In genomic region chr10:80827870-80828420, GRCm38 (mm10) we compare ENCODE assay signal across 10 mouse cellular contexts. TPM values are rescaled to one million over a fixed set of nuclear protein-coding genes. Genes with fewer than 3 reads are reported as not detected.
A peak's percentile ranks its signal among the peaks of the same experiment; 100 is the strongest.
DNase-seq lines count a peak whose midpoint lies in the region; ATAC-seq and TF ChIP-seq lines count a peak whose summit lies in the region.
"Had no signal": no experiment of that assay in that cellular context is flagged by ENCODE, and none has a peak within 500 bp of the region (broad histone marks: within the 10 kb centered on the region; RNA-seq: fewer than 3 reads in every experiment).

No protein-coding gene starts in this region.

- ATAC-seq in embryonic facial prominence, embryonic 15.5 days (ENCODE audit: insufficient number of reproducible peaks, low FRiP score, low TSS enrichment, low read depth) = no peak
- ATAC-seq in intestine, embryonic 16.5 days = no peak
- ATAC-seq in neural tube, embryonic 14.5 days (ENCODE audit: low read depth) = no peak
- ATAC-seq: activated CD4-positive, CD25-positive, alpha-beta regulatory T cell, adult 4 months had no signal

- peaks cover 37% of the 10 kb centered on the region for H3K4me1 ChIP-seq in liver, adult 2 months (ENCODE audit: control insufficient read depth, insufficient read depth, low read length)
- peaks cover 37% of the 10 kb centered on the region for H3K4me1 ChIP-seq in embryonic facial prominence, embryonic 15.5 days
- H3K4me1 ChIP-seq in intestine, embryonic 16.5 days (ENCODE audit: control insufficient read depth, insufficient read depth, low read length) = peaks cover 26% of the 10 kb centered on the region
- H3K4me1 ChIP-seq in neural tube, embryonic 14.5 days (ENCODE audit: control insufficient read depth, insufficient read depth, low read length) = peaks cover 8% of the 10 kb centered on the region

- TF ChIP-seq CTCF in liver, adult 2 months (IDR thresholded peaks at IDR 0.05; ENCODE audit: low read depth, low read length) = no peak

- peak overlapping the region; percentile 93 for H3K4me2 ChIP-seq in embryonic facial prominence, embryonic 15.5 days (replicated peaks)
- H3K4me2 ChIP-seq in intestine, embryonic 16.5 days (ENCODE audit: low read depth, low read length) = peak overlapping the region; percentile 93
- H3K4me2 ChIP-seq in neural tube, embryonic 14.5 days (ENCODE audit: low read depth, low read length) = peak overlapping the region; percentile 99

- TF ChIP-seq POLR2A in liver, adult 2 months (IDR thresholded peaks at IDR 0.05; ENCODE audit: extremely low read depth, insufficient read depth, low read length) = no peak

- no peaks in the 10 kb centered on the region for H3K9me3 ChIP-seq in embryonic facial prominence, embryonic 15.5 days (replicated peaks)
- no peaks in the 10 kb centered on the region for H3K9me3 ChIP-seq in intestine, embryonic 16.5 days (ENCODE audit: control insufficient read depth, low read length)
- H3K9me3 ChIP-seq in neural tube, embryonic 14.5 days (ENCODE audit: control insufficient read depth, low read length) = no peaks in the 10 kb centered on the region

- no peaks in the 10 kb centered on the region for H3K27me3 ChIP-seq in liver, adult 2 months (ENCODE audit: control insufficient read depth, insufficient read depth, low read length)
- H3K27me3 ChIP-seq in embryonic facial prominence, embryonic 15.5 days = no peaks in the 10 kb centered on the region
- H3K27me3 ChIP-seq in intestine, embryonic 16.5 days (replicated peaks; ENCODE audit: control insufficient read depth, insufficient read depth, low read length) = no peaks in the 10 kb centered on the region
- H3K27me3 ChIP-seq in neural tube, embryonic 14.5 days (ENCODE audit: control insufficient read depth, insufficient read depth, low read length) = no peaks in the 10 kb centered on the region

- H3K4me3 ChIP-seq in liver, adult 2 months (ENCODE audit: insufficient read depth, low read depth, low read length) = peak overlapping the region; percentile 99
- H3K4me3 ChIP-seq in embryonic facial prominence, embryonic 15.5 days (replicated peaks) = peak overlapping the region; percentile 71
- peak overlapping the region; percentile 73 for H3K4me3 ChIP-seq in intestine, embryonic 16.5 days (ENCODE audit: low read length)
- peak overlapping the region; percentile 70 for H3K4me3 ChIP-seq in neural tube, embryonic 14.5 days (ENCODE audit: low read depth, low read length)

- H3K36me3 ChIP-seq in liver, adult 2 months (ENCODE audit: control insufficient read depth, insufficient read depth, low read length) = peaks cover 8% of the 10 kb centered on the region
- peaks cover 18% of the 10 kb centered on the region for H3K36me3 ChIP-seq in embryonic facial prominence, embryonic 15.5 days
- peaks cover 4% of the 10 kb centered on the region; the same call in 1 of the 2 replicates for H3K36me3 ChIP-seq in intestine, embryonic 16.5 days (ENCODE audit: control insufficient read depth, insufficient read depth, low read length)
- peaks cover 13% of the 10 kb centered on the region for H3K36me3 ChIP-seq in neural tube, embryonic 14.5 days (ENCODE audit: control insufficient read depth, insufficient read depth, low read length)

- no peak overlapping the region; the same call in 1 of the 2 replicates for H3K27ac ChIP-seq in liver, adult 2 months (replicated peaks; ENCODE audit: insufficient read depth, low read depth, low read length)
- H3K27ac ChIP-seq in embryonic facial prominence, embryonic 15.5 days (replicated peaks) = no peak overlapping the region
- no peak overlapping the region for H3K27ac ChIP-seq in intestine, embryonic 16.5 days (ENCODE audit: low read length)
- H3K27ac ChIP-seq in neural tube, embryonic 14.5 days (ENCODE audit: low read depth, low read length) = no peak overlapping the region

- WGBS in liver, adult 2 months = 31% methylated on average over 10 of the region's 10 CpGs
- WGBS in embryonic facial prominence, embryonic 15.5 days = 68% methylated on average over 10 of the region's 10 CpGs
- 66% methylated on average over 10 of the region's 10 CpGs for WGBS in intestine, embryonic 16.5 days
- WGBS in neural tube, embryonic 14.5 days = 81% methylated on average over 9 of the region's 10 CpGs

- H3K9ac ChIP-seq in liver, adult 2 months (ENCODE audit: low read depth, low read length) = peak overlapping the region; percentile 99
- peak overlapping the region; percentile 97 for H3K9ac ChIP-seq in embryonic facial prominence, embryonic 15.5 days
- H3K9ac ChIP-seq in intestine, embryonic 16.5 days (ENCODE audit: low read depth, low read length) = peak overlapping the region; percentile 94
- H3K9ac ChIP-seq in neural tube, embryonic 14.5 days (replicated peaks; ENCODE audit: low read depth, low read length) = peak overlapping the region; percentile 86

- DNase-seq in liver, adult 2 months (ENCODE audit: extremely low read depth, low read depth, low spot score) = peak; percentile 48
- no peak for DNase-seq in liver
- DNase-seq in layer of hippocampus, postnatal 36 days = no peak
- DNase-seq in right cerebral cortex, postnatal 10 days (ENCODE audit: low spot score in 2 of 2) = no peak
- DNase-seq in adrenal gland, postnatal 10 days = no peak
- DNase-seq: thymus, postnatal 25 days had no signal

- peaks cover 16% of the 10 kb centered on the region; the same call in 1 of the 2 replicates for H3K79me2 ChIP-seq in liver, adult 2 months (ENCODE audit: control insufficient read depth, insufficient read depth, low read length)

RNA-seq across cellular contexts. Expression of gene Oaz1, which starts 1.5 kb away (rescaled TPM):
- 527 and 614 TPM in 2 replicates for total RNA-seq in liver, adult 2 months (2014; rRNA removed)
- polyA plus RNA-seq in liver, adult 2 months (2012; rRNA removed) = 1,187 and 1,294 TPM in 2 replicates
- 1,751 and 1,885 TPM in 2 replicates for polyA plus RNA-seq in embryonic facial prominence, embryonic 15.5 days (2015; fragmentation: Nextera tagmentation; extraction: Ambion mirVana)
- 1,610 and 1,714 TPM in 2 replicates for polyA plus RNA-seq in intestine, embryonic 16.5 days (2015; fragmentation: Nextera tagmentation; extraction: Ambion mirVana)
- polyA plus RNA-seq in neural tube, embryonic 14.5 days (2014; fragmentation: Nextera tagmentation; extraction: Ambion mirVana) = 1,177 and 1,236 TPM in 2 replicates
- 100 to 1,000 TPM; 484 to 486 TPM for total RNA-seq in layer of hippocampus, postnatal 36 days (2021)
- 100 to 1,000 TPM; 700 to 820 TPM for total RNA-seq in adrenal gland, postnatal 10 days (2021)

RNA-seq across cellular contexts. Expression of gene Jsrp1, which starts 14.6 kb away (rescaled TPM):
- not detected in 2 replicates for total RNA-seq in liver, adult 2 months (2014; rRNA removed)
- polyA plus RNA-seq in liver, adult 2 months (2012; rRNA removed) = not detected in 2 replicates
- 10.0 and 13.8 TPM in 2 replicates for polyA plus RNA-seq in embryonic facial prominence, embryonic 15.5 days (2015; fragmentation: Nextera tagmentation; extraction: Ambion mirVana)
- polyA plus RNA-seq in intestine, embryonic 16.5 days (2015; fragmentation: Nextera tagmentation; extraction: Ambion mirVana) = 0.70 and 0.82 TPM in 2 replicates
- 0.74 and 0.86 TPM in 2 replicates for polyA plus RNA-seq in neural tube, embryonic 14.5 days (2014; fragmentation: Nextera tagmentation; extraction: Ambion mirVana)
- 1 to 10 TPM; 2.3 to 2.5 TPM for total RNA-seq in layer of hippocampus, postnatal 36 days (2021)
- total RNA-seq in adrenal gland, postnatal 10 days (2021) = 10 to 100 TPM in 1 of 2 experiments, 1 to 10 TPM in 1; 9.8 to 24.0 TPM
- polyA plus RNA-seq: activated CD4-positive, CD25-positive, alpha-beta regulatory T cell, adult 4 months had no signal

RNA-seq across cellular contexts. Expression of gene Lingo3, which starts 15.9 kb away (rescaled TPM):
- not detected in 2 replicates for total RNA-seq in liver, adult 2 months (2014; rRNA removed)
- polyA plus RNA-seq in liver, adult 2 months (2012; rRNA removed) = 0.05 TPM in 1 of 2 replicates, not detected in the other
- 2.2 and 2.5 TPM in 2 replicates for polyA plus RNA-seq in embryonic facial prominence, embryonic 15.5 days (2015; fragmentation: Nextera tagmentation; extraction: Ambion mirVana)
- polyA plus RNA-seq in intestine, embryonic 16.5 days (2015; fragmentation: Nextera tagmentation; extraction: Ambion mirVana) = 0.07 and 0.10 TPM in 2 replicates
- 8.1 and 12.0 TPM in 2 replicates for polyA plus RNA-seq in neural tube, embryonic 14.5 days (2014; fragmentation: Nextera tagmentation; extraction: Ambion mirVana)
- total RNA-seq in layer of hippocampus, postnatal 36 days (2021) = 10 to 100 TPM; 40.1 to 47.7 TPM
- 1 to 10 TPM in 1 of 2 experiments, under 1 TPM in 1; 0.99 to 1.5 TPM for total RNA-seq in adrenal gland, postnatal 10 days (2021)
- polyA plus RNA-seq: activated CD4-positive, CD25-positive, alpha-beta regulatory T cell, adult 4 months had no signal

RNA-seq across cellular contexts. Expression of gene Amh, which starts 22.9 kb away (rescaled TPM):
- total RNA-seq in liver, adult 2 months (2014; rRNA removed) = 0.13 and 0.18 TPM in 2 replicates
- 0.09 and 0.21 TPM in 2 replicates for polyA plus RNA-seq in liver, adult 2 months (2012; rRNA removed)
- polyA plus RNA-seq in embryonic facial prominence, embryonic 15.5 days (2015; fragmentation: Nextera tagmentation; extraction: Ambion mirVana) = 0.09 TPM in 1 of 2 replicates, not detected in the other
- 0.07 and 0.10 TPM in 2 replicates for polyA plus RNA-seq in intestine, embryonic 16.5 days (2015; fragmentation: Nextera tagmentation; extraction: Ambion mirVana)
- polyA plus RNA-seq in neural tube, embryonic 14.5 days (2014; fragmentation: Nextera tagmentation; extraction: Ambion mirVana) = 0.15 and 0.16 TPM in 2 replicates
- total RNA-seq in layer of hippocampus, postnatal 36 days (2021) = 1 to 10 TPM; 3.9 to 4.2 TPM
- under 1 TPM; 0.57 to 0.79 TPM for total RNA-seq in adrenal gland, postnatal 10 days (2021)
- polyA plus RNA-seq: activated CD4-positive, CD25-positive, alpha-beta regulatory T cell, adult 4 months had no signal

RNA-seq across cellular contexts. Expression of gene Lsm7, which starts 27.1 kb away (rescaled TPM):
- total RNA-seq in liver, adult 2 months (2014; rRNA removed) = 61.3 and 61.6 TPM in 2 replicates
- 62.1 and 75.1 TPM in 2 replicates for polyA plus RNA-seq in liver, adult 2 months (2012; rRNA removed)
- 252 and 265 TPM in 2 replicates for polyA plus RNA-seq in embryonic facial prominence, embryonic 15.5 days (2015; fragmentation: Nextera tagmentation; extraction: Ambion mirVana)
- 198 and 240 TPM in 2 replicates for polyA plus RNA-seq in intestine, embryonic 16.5 days (2015; fragmentation: Nextera tagmentation; extraction: Ambion mirVana)
- polyA plus RNA-seq in neural tube, embryonic 14.5 days (2014; fragmentation: Nextera tagmentation; extraction: Ambion mirVana) = 220 and 260 TPM in 2 replicates
- 10 to 100 TPM; 40.0 to 47.7 TPM for total RNA-seq in layer of hippocampus, postnatal 36 days (2021)
- total RNA-seq in adrenal gland, postnatal 10 days (2021) = 10 to 100 TPM; 35.3 to 37.8 TPM
